Comparison of ENCODE assay signal across 10 mouse cellular contexts in genomic region chr2:30191790-30192580, GRCm38 (mm10).
"Had no signal": no experiment of that assay in that cellular context is flagged by ENCODE, and none has a peak within 500 bp of the region (broad histone marks: within the 10 kb centered on the region; RNA-seq: fewer than 3 reads in every experiment).

No protein-coding gene starts in this region.

- H3K36me3 ChIP-seq: midbrain, embryonic 13.5 days had no signal

- DNase-seq: left cerebral cortex, postnatal 4 days; lung, adult 18-20 months; right cerebral cortex, postnatal 25 days; thymus, adult 2 months; thymus, postnatal 25 days had no signal

- H3K4me2 ChIP-seq: limb, embryonic 13.5 days; midbrain, embryonic 13.5 days had no signal

- H3K9ac ChIP-seq: limb, embryonic 13.5 days; liver, embryonic 14.5 days; midbrain, embryonic 13.5 days had no signal

- H3K4me3 ChIP-seq: layer of hippocampus, adult 2 months; limb, embryonic 13.5 days; midbrain, embryonic 13.5 days had no signal

- ATAC-seq: midbrain, embryonic 13.5 days had no signal

- H3K27me3 ChIP-seq: limb, embryonic 13.5 days; midbrain, embryonic 13.5 days had no signal

- H3K27ac ChIP-seq: kidney, postnatal 0 days; layer of hippocampus, adult 2 months; limb, embryonic 13.5 days; liver, embryonic 14.5 days; midbrain, embryonic 13.5 days had no signal

- H3K9me3 ChIP-seq: limb, embryonic 13.5 days had no signal

- H3K4me1 ChIP-seq: limb, embryonic 13.5 days; midbrain, embryonic 13.5 days had no signal
